Comparison of ENCODE assay signal across 27 mouse cellular contexts in genomic region chr11:70598451-70598953, GRCm38 (mm10). TPM values are rescaled to one million over a fixed set of nuclear protein-coding genes. Genes with fewer than 3 reads are reported as not detected.
A peak's percentile ranks its signal among the peaks of the same experiment; 100 is the strongest.
DNase-seq lines count a peak whose midpoint lies in the region; ATAC-seq and TF ChIP-seq lines count a peak whose summit lies in the region.
"Had no signal": no experiment of that assay in that cellular context is flagged by ENCODE, and none has a peak within 500 bp of the region (broad histone marks: within the 10 kb centered on the region; RNA-seq: fewer than 3 reads in every experiment).

No protein-coding gene starts in this region.

- no peak for DNase-seq in layer of hippocampus, adult 2 months (ENCODE audit: low spot score in 2 of 2)
- DNase-seq in layer of hippocampus, adult 9-10 months (ENCODE audit: low spot score) = no peak
- peak; percentile 14 for DNase-seq in A20 (ENCODE audit: low read depth, low spot score)
- DNase-seq in splenic B cell, adult 2 months (ENCODE audit: low read depth, low spot score) = peak; percentile 16
- no peak for DNase-seq in right cerebral cortex, postnatal 25 days
- DNase-seq in forebrain, embryonic 11.5 days (ENCODE audit: low spot score) = no peak
- DNase-seq: adrenal gland, adult 8-10 months; adrenal gland, postnatal 14 days; adrenal gland, postnatal 36 days; cerebellum, adult 11-12 months; cerebellum, adult 2 months; cerebellum, adult 9-10 months; cerebellum, postnatal 10 days; cerebellum, postnatal 25 days had no signal

- no peaks in the 10 kb centered on the region for H3K4me1 ChIP-seq in forebrain, embryonic 11.5 days (replicated peaks; ENCODE audit: control insufficient read depth, insufficient read depth, low read length)

- no peaks in the 10 kb centered on the region for H3K27me3 ChIP-seq in splenic B cell, adult 2 months (ENCODE audit: control insufficient read depth, insufficient read depth, low read length, poor library complexity, severe bottlenecking)
- H3K27me3 ChIP-seq in forebrain, embryonic 11.5 days (ENCODE audit: control insufficient read depth, insufficient read depth, low read length) = no peaks in the 10 kb centered on the region
- H3K27me3 ChIP-seq: embryonic facial prominence, embryonic 12.5 days; forebrain, embryonic 12.5 days; Patski had no signal

- TF ChIP-seq CTCF in layer of hippocampus, adult 2 months (conservative IDR thresholded peaks at IDR 0.05) = no peak

- ATAC-seq in granulocyte monocyte progenitor cell, adult 5-6 weeks (replicated peaks; ENCODE audit: poor library complexity, severe bottlenecking) = 0 out of 2 replicates have a peak, but pooled peaks have one; percentile 11
- no peak for ATAC-seq in forebrain, embryonic 11.5 days (replicated peaks; ENCODE audit: low FRiP score)
- ATAC-seq: activated CD4-positive, CD25-positive, alpha-beta regulatory T cell, adult 4 months; forebrain, embryonic 14.5 days; forebrain, embryonic 16.5 days; Patski had no signal

- no peak overlapping the region for H3K4me2 ChIP-seq in forebrain, embryonic 11.5 days (ENCODE audit: low read depth, low read length, severe bottlenecking)
- H3K4me2 ChIP-seq: embryonic facial prominence, embryonic 12.5 days; forebrain, embryonic 12.5 days had no signal

- H3K4me3 ChIP-seq in layer of hippocampus, adult 2 months = no peak overlapping the region
- H3K4me3 ChIP-seq in forebrain, embryonic 11.5 days (ENCODE audit: low read depth, low read length) = no peak overlapping the region
- H3K4me3 ChIP-seq: embryonic facial prominence, embryonic 10.5 days; embryonic facial prominence, embryonic 12.5 days; forebrain, embryonic 12.5 days had no signal

- no peaks in the 10 kb centered on the region for H3K9me3 ChIP-seq in forebrain, embryonic 11.5 days (ENCODE audit: control insufficient read depth, low read length)
- H3K9me3 ChIP-seq: embryonic facial prominence, embryonic 10.5 days; embryonic facial prominence, embryonic 12.5 days; forebrain, embryonic 12.5 days; G1E had no signal

- no peak overlapping the region for H3K9ac ChIP-seq in forebrain, embryonic 11.5 days (ENCODE audit: low read length)
- H3K9ac ChIP-seq: embryonic facial prominence, embryonic 12.5 days; forebrain, embryonic 12.5 days had no signal

- peak overlapping the region; percentile 84; the same call in 1 of the 2 replicates for H3K27ac ChIP-seq in layer of hippocampus, adult 2 months
- no peak overlapping the region for H3K27ac ChIP-seq in forebrain, embryonic 11.5 days (ENCODE audit: low read depth, low read length)
- H3K27ac ChIP-seq: embryonic facial prominence, embryonic 10.5 days; embryonic facial prominence, embryonic 12.5 days; forebrain, embryonic 12.5 days had no signal

- WGBS in forebrain, embryonic 11.5 days = 93% methylated on average over 9 of the region's 9 CpGs

- no peaks in the 10 kb centered on the region for H3K36me3 ChIP-seq in splenic B cell, adult 2 months (ENCODE audit: control insufficient read depth, insufficient read depth, low read length, poor library complexity, severe bottlenecking)
- no peaks in the 10 kb centered on the region; the same call in 1 of the 2 replicates for H3K36me3 ChIP-seq in forebrain, embryonic 11.5 days (ENCODE audit: control insufficient read depth, insufficient read depth, low read length)

RNA-seq across cellular contexts. Expression of gene 4930544D05Rik, which starts 17.1 kb away (rescaled TPM):
- total RNA-seq in layer of hippocampus, adult 2 months (2021) = under 1 TPM; 0.47 to 0.72 TPM
- total RNA-seq in granulocyte monocyte progenitor cell, adult 5-6 weeks (2014; fragmentation: Nextera tagmentation) = 1.2 TPM in 1 of 2 replicates, not detected in the other
- not detected in 2 replicates for total RNA-seq in granulocyte monocyte progenitor cell, adult 5-6 weeks (2017)
- not detected in 2 replicates for polyA plus RNA-seq in forebrain, embryonic 11.5 days (2014; fragmentation: Nextera tagmentation; extraction: Ambion mirVana)
- total RNA-seq: adrenal gland, adult 18-20 months; adrenal gland, adult 8-10 months; adrenal gland, postnatal 14 days; adrenal gland, postnatal 36 days; G1E had no signal
- polyA plus RNA-seq: activated CD4-positive, CD25-positive, alpha-beta regulatory T cell, adult 4 months; C2C12; cerebellum, adult 2 months; cortical plate, adult 2 months; embryonic facial prominence, embryonic 10.5 days; embryonic facial prominence, embryonic 12.5 days; embryonic facial prominence, embryonic 14.5 days; forebrain, embryonic 12.5 days; forebrain, embryonic 14.5 days; forebrain, embryonic 16.5 days; G1E; Patski had no signal

RNA-seq across cellular contexts. Expression of gene Chrne, which starts 20.5 kb away (rescaled TPM):
- not detected for total RNA-seq in layer of hippocampus, adult 2 months (2021)
- not detected in 2 replicates for total RNA-seq in granulocyte monocyte progenitor cell, adult 5-6 weeks (2014; fragmentation: Nextera tagmentation)
- 0.26 TPM in 1 of 2 replicates, not detected in the other for total RNA-seq in granulocyte monocyte progenitor cell, adult 5-6 weeks (2017)
- not detected in 2 replicates for polyA plus RNA-seq in forebrain, embryonic 11.5 days (2014; fragmentation: Nextera tagmentation; extraction: Ambion mirVana)
- total RNA-seq: adrenal gland, adult 8-10 months; adrenal gland, postnatal 14 days; adrenal gland, postnatal 36 days; G1E had no signal
- polyA plus RNA-seq: embryonic facial prominence, embryonic 10.5 days; embryonic facial prominence, embryonic 12.5 days; forebrain, embryonic 12.5 days; forebrain, embryonic 14.5 days; G1E; Patski had no signal

RNA-seq across cellular contexts. Expression of gene Mink1, which starts 35.8 kb away (rescaled TPM):
- 100 to 1,000 TPM; 505 to 510 TPM for total RNA-seq in layer of hippocampus, adult 2 months (2021)
- total RNA-seq in granulocyte monocyte progenitor cell, adult 5-6 weeks (2014; fragmentation: Nextera tagmentation) = 25.0 and 36.1 TPM in 2 replicates
- 11.2 and 13.3 TPM in 2 replicates for total RNA-seq in granulocyte monocyte progenitor cell, adult 5-6 weeks (2017)
- 17.7 and 21.1 TPM in 2 replicates for polyA plus RNA-seq in forebrain, embryonic 11.5 days (2014; fragmentation: Nextera tagmentation; extraction: Ambion mirVana)

RNA-seq across cellular contexts. Expression of gene Gp1ba, which starts 40.4 kb away (rescaled TPM):
- total RNA-seq in layer of hippocampus, adult 2 months (2021) = not detected
- total RNA-seq in granulocyte monocyte progenitor cell, adult 5-6 weeks (2014; fragmentation: Nextera tagmentation) = not detected in 2 replicates
- total RNA-seq in granulocyte monocyte progenitor cell, adult 5-6 weeks (2017) = not detected in 2 replicates
- 1.1 and 1.3 TPM in 2 replicates for polyA plus RNA-seq in forebrain, embryonic 11.5 days (2014; fragmentation: Nextera tagmentation; extraction: Ambion mirVana)
- total RNA-seq: adrenal gland, adult 8-10 months had no signal
- polyA plus RNA-seq: cerebellum, adult 2 months; cortical plate, adult 2 months had no signal

RNA-seq across cellular contexts. Expression of gene Rnf167, which starts 48.5 kb away (rescaled TPM):
- 10 to 100 TPM; 88.8 to 99.4 TPM for total RNA-seq in layer of hippocampus, adult 2 months (2021)
- 35.4 and 51.1 TPM in 2 replicates for total RNA-seq in granulocyte monocyte progenitor cell, adult 5-6 weeks (2014; fragmentation: Nextera tagmentation)
- total RNA-seq in granulocyte monocyte progenitor cell, adult 5-6 weeks (2017) = 32.7 and 34.6 TPM in 2 replicates
- polyA plus RNA-seq in forebrain, embryonic 11.5 days (2014; fragmentation: Nextera tagmentation; extraction: Ambion mirVana) = 88.0 and 90.0 TPM in 2 replicates

Comparison
In these comparisons a context has a peak if more than half of its experiments do, and no peak if none do; other contexts are left out.
1. DNase-seq: peak in A20 (single experiment) and splenic B cell, adult 2 months (single experiment); none in layer of hippocampus, adult 2 months (0 of 2), layer of hippocampus, adult 9-10 months (single experiment), right cerebral cortex, postnatal 25 days (single experiment) and forebrain, embryonic 11.5 days (single experiment).
2. RNA of gene Mink1, which starts 35.8 kb away (total RNA-seq): 505 to 510 TPM in layer of hippocampus, adult 2 months; 11.2 to 36.1 TPM in granulocyte monocyte progenitor cell, adult 5-6 weeks; every median in the first group is over 10 times any median in the second.